Mouse (Mus musculus) adrenal gland, adult 18-20 months (tissue): ENCODE measurements around the gene Cab39l. TPM values are rescaled to one million over a fixed set of nuclear protein-coding genes. Genes with fewer than 3 reads are reported as not detected.
"Not testable (repeated sequence)": the region's sequence is repeated elsewhere in the genome, so short reads cannot be mapped to it uniquely, and the experiment has no call there.

ENCODE experiments used
- DNase-seq, 2 experiments: peaks; one replicate each; pipeline ENCODE4 v3.0.0; 2021 to 2022; ENCODE audit warnings: low spot score in 2 of 2
- long read RNA-seq, 2 experiments: library from polyadenylated mRNA; stranded (forward); transcript quantifications; one replicate each; pipeline ENCODE4 v2.0.0; 2021
- total RNA-seq, 2 experiments: library from RNA; stranded (reverse); gene quantifications; 1 replicate in 1 of 2; 2 replicates in 1 of 2; pipeline ENCODE4 v1.2.3; 2021

Gene Cab39l
- 10 to 100 TPM; 36.4 to 39.4 TPM for total RNA-seq
- long read RNA-seq, experiment 1, transcript Cab39l-201 (11 exons, 3,037 nt): major isoform, 31 of 43 reads
- long read RNA-seq, experiment 1, partial matches to known transcripts: 4 of 43 reads
- long read RNA-seq, experiment 1, other reads (novel, unspliced or antisense): 8 of 43 reads
- long read RNA-seq, experiment 2, transcript Cab39l-201 (11 exons, 3,037 nt): major isoform, 30 of 57 reads
- long read RNA-seq, experiment 2, partial matches to known transcripts: 4 of 57 reads
- long read RNA-seq, experiment 2, other reads (novel, unspliced or antisense): 22 of 57 reads

DNA sequence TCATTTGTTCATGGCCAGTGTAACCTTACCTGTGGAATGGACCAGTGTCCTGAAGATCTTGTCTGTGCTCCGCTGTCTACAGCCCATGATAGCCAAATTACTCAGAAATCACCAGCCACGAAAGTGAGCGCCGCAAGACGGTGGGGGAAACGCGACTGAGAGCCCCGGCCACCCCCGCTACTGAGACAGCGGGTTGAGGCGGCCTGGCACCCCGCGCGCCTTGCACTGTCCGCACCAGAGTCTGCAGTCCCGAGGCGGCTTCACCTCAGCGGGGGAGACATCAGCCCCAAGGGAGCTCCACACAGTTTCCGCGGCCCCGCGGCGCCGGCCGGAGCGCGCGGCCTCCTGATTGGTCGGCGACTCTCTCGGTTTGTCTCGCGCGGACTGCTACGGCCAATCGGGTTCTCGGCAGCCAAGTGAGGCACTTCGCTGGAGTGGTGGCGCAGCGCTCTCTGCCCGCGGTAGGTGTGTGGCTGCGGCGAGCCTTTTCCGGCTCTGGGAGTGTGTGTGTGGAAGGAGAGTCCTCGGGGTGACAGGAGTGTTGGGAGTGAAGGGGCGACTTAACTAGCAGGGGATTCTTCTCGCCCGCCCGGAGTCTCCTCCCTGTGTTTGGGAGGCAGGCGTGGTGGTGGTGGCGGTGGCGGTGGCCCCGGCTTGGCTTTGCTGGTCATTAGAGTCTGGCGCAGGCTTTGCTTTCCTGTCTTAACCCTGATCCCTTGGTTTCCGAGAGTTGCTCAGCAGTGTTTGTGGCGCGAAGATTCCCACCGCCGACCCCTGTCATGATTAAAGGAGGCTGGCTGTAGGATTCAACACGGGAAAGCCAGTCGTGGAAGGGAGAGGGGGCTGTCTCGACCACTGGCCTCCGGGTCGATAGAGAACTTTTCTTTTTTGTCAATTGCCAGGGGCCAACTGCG is at the start of gene Cab39l, which contains the start of gene Setdb2:
Gene Cab39l (plus strand): TSS at position 415 of the 914 bp plus-strand sequence.
Gene Setdb2 (minus strand): TSS at position 327 of the 914 bp plus-strand sequence.
- DNase-seq: peak; percentile 93 to 95

- DNase-seq: no peak
These were observed 45.5 kb upstream of the Cab39l start, which contains the start of gene Phf11c for GRCm38 (mm10) chr14:59395281-59395680. Gene Phf11c (minus strand): TSS chr14:59395381.

DNA sequence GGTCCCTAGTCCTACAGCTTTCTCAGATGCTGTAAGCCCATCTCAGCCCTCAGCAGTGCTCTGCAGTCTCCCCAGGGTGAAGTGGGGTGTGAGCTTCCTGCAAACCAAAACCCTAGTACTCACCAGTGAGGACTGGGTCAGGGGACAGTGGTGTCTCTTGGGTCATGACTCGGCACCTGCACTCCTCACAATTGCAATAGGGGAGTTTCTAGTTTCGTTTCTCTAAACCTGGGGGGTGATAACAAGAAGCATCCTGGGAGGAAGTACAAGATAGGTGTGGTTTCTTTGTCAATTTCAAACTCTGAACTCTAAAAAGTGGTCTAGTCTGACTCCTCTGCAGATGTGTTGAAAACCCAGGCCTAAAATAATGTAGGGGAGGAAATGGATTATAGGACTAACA is 43.8 kb upstream of the Cab39l start:
- DNase-seq: no peak

- not testable (repeated sequence) for DNase-seq
These were observed 25.8 kb upstream of the Cab39l start for GRCm38 (mm10) chr14:59414979-59415378.

DNA sequence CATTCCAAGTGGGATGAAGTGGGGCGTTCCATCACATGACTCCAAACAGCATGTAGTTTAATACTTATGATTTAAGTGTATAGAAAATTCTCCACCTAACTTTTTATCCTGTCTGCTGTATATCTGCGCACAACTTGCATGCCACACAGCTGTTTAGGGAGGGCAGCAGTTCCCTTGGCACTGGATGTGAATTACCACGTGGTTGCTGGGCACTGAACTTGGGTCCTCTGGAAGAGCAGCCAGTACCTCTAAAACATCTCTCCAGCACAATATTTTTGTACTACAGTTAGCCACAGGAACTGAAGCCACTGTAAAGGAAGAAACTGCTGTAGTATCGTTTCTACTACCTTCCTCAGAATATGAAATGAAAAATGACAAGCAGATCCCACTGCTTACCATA is 22.6 kb upstream of the Cab39l start:
- DNase-seq: no peak

DNA sequence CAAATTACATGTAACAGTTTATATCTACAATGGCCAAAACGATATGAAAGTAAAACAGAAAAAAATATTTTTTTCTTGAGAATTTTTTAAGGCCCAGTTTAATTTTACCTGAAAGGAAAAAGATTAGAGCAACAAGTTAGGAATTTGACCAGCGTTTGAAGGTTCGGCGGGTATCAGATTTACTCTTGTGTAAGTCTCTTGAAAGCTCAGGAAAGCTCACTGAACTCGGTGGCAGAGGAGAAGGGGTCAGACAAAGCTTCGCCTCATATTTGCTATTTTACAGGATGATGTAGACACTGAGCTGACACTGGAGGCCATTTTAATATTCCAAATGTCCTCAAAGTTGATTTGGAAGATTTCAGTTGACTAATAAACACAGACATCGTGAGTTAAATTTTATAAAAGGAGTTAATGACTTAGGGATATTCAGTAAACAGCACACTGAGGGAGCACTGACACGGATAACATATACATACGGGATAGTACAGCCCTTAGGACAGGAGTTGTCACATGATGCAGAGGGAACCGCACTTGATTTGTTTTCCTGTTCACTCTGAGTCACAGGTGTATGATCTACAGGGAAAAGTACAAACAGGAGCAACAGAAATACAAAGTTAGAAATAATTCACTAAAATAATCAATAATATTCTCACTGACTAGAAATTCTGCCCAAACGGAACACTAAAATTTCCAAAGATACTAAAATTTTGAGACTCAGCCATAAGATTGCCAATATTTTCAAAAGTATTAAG is 17.7 kb upstream of the Cab39l start:
- DNase-seq: no peak

DNA sequence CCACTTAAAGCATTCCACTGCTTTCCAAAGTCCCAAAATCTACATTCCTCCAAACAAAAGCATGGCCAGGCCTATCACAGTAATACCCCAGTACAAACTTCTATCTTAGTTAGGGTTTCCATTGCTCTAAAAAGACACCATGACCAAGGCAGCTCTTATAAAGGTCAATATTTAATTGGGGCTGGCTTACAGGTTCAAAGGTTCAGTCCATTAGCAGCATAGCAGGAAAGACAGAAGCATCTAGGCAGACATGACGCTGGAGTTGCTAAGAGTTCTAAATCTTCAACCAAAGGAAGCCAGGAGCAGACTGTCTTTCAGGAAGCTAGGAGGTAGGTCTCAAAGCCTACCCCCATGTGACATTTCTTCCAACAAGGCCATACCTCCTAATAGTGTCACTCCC is 10.2 kb upstream of the Cab39l start:
- DNase-seq: no peak

DNA sequence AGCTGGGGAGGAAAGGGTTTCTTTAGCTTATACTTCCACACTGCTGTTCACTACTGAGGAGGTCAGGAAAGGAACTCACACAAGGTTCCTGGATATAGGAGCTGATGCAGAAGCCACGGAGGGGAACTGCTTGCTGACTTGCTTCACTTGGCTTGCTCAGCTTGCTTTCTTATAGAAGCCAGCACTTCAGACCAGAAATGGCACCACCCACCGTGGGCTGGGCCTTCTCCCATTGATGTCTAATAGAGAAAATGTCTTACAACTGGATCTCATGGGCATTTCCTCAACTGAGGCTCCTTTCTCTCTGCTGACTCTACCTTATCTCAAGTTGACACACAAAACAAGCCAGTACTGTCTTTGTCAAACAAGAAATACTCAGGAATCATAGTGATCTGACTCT is 6.9 kb upstream of the Cab39l start:
- no peak for DNase-seq

DNA sequence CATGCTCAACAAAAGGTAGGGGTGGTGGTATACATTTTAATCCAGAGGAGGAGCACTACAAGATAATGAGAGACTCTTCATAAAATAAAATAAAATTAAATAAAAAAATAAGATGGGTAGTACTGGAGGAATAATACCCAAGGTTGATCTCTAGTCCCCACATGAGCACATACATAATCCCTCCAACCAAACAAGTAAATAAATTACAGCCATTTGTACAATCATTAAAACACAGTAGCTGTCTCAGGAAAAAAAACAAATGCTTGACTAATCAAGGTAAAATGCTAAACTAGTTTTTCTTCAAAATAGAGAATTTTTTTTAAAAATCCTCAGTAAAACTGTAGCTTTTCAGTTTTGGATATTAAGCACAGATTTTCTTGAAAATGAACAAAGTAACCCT is 5.6 kb upstream of the Cab39l start:
- no peak for DNase-seq

GRCm38 (mm10) chr14:59437398-59437797 is 3.4 kb upstream of the Cab39l start:
- DNase-seq: no peak

DNA sequence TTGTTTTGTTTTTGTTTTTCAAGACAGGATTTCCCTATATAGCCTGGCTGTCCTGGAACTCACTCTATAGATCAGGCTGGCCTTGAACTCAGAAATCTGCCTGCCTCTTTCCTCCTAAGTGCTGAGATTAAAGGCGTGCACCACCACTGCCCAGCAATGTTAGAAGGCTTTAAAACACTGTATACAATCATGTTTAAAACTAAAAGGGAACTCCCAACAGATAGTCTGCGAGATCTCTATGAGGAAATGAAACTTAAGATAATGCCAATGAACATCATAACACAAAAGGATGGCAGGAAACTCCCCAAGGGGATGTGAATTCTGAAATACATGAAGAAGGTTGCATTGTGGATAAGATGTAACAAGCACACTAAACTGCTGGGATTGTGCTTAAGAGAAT is 2.3 kb upstream of the Cab39l start:
- DNase-seq: no peak

- DNase-seq: no peak
These were observed 733 bp upstream of the Cab39l start for GRCm38 (mm10) chr14:59440039-59440438.

DNA sequence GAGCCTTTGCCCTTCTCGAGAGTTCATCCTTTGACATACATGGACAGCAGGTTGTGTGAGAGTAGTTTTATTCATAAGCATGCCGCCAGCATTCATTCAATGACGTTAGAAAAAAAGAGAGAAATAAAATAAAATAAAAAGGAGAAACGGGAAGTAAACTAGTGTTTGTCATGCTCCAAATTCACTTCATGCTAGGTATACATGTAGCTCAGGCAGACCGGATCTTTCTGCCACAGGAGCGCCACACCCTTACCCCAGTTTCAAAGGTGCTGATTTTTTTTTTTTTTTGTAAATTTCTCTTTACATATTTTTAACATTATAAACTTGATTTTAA is 667 bp downstream of the Cab39l start:
- no peak for DNase-seq

- DNase-seq: no peak
These were observed 4.6 kb downstream of the Cab39l start for GRCm38 (mm10) chr14:59445421-59445820.

- no peak for DNase-seq
These were observed 7.2 kb downstream of the Cab39l start for GRCm38 (mm10) chr14:59447981-59448380.

DNA sequence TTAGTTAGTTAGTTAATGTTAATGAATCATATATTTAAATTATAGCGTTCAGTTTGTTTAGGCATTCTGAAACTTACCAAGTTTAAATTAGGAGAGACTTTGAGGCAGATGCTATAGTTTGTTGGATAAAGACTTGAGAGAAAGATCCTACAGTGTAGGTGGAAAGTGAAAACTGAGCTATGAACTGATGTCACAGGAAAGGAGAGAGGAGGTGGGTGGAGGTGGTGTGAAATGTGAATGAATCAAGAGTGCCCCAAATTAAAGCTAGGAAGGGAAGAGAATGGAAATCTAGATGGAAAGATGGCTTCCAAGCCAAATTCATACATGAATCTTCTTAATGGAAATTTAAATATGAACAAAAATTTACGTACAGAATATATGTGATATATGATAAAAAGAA is 25.7 kb downstream of the Cab39l start:
- no peak for DNase-seq

DNA sequence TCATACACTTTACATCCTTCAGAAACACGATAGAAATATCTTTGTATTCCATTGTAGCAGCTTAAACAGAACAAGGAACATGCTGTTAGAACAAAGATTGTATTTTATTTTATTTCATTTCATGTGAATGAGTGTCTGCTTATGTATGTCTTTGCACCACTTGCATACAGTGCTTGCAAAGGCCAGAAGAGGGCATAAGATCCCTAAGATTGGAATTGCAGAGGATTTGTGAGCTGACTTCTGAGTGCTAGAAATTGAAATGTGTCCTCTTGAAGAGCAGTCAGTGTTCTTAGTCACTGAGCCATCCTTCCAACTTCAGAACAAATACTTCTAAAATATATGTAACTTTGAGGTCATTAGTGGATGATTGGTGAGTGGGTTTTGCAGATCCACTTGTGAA is 27.0 kb downstream of the Cab39l start:
- no peak for DNase-seq

DNA sequence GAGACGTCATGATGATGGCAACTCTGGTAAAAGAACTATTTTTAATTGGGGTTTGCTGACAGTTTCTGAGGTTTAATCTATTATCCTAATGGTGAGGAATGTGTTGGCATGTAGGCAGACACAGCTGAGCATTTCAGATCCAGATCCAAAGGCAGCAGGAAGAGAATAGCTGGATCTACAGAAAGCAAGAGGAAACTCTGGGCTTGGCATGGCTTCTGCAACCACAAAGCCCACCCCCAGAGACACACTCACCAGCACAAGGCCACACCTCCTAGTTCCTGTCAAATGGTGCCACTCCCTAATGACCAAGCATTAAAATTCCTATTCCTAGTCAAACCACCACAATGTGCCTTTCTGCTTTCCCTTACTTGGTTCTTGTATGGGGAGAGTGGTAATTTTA is 30.0 kb downstream of the Cab39l start:
- DNase-seq: no peak

GRCm38 (mm10) chr14:59478699-59479098 is 37.9 kb downstream of the Cab39l start:
- peak in 1 of 2 experiments; percentile 3 for DNase-seq

DNA sequence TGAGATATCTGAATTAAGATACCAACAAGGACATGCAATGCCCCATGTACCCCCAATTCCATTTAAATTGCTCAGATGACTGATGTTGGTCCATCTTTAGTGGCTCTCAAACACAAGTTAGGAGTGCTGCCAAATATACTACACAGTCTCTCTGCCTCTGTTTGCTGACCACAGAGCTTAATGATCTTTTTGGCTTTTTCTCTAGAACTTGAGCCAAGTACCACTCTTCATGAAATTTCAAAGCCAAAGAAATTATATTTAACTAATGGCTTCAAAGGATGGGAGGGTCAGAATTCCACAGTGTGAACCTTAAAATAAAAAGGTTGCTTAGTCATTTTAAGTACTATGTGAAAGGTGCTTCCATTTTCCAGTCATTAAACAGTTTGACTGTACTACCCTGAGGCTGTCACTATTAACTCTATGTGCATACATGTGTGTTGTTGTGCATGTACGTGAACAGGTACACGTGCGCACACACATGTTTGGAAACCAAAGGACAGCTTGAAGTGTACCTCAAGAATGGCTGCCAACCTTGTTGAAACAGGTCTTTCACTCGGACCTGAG is 44.6 kb downstream of the Cab39l start:
- no peak for DNase-seq

DNA sequence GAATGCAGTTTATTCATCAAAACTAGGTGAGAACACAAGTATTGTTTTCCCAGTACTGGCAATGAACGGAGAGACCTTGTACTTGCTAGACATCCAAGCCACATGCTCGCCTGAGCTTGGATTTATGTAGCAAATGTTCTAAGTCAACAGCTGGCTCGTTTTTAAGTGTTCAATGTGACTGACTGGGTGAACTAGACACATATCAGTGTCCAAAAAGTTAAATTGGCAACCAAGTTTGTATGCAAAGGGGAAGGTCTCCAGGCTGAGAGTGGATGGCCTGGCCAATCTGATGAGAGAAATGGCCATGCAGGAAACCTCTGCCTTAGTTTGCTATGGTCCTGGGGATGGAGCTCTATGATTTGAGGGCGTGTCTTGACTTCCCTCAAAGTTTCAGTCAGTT is 51.6 kb downstream of the Cab39l start:
- DNase-seq: no peak
